8 mouse cellular contexts compared by ENCODE assay signal in the genomic region with DNA sequence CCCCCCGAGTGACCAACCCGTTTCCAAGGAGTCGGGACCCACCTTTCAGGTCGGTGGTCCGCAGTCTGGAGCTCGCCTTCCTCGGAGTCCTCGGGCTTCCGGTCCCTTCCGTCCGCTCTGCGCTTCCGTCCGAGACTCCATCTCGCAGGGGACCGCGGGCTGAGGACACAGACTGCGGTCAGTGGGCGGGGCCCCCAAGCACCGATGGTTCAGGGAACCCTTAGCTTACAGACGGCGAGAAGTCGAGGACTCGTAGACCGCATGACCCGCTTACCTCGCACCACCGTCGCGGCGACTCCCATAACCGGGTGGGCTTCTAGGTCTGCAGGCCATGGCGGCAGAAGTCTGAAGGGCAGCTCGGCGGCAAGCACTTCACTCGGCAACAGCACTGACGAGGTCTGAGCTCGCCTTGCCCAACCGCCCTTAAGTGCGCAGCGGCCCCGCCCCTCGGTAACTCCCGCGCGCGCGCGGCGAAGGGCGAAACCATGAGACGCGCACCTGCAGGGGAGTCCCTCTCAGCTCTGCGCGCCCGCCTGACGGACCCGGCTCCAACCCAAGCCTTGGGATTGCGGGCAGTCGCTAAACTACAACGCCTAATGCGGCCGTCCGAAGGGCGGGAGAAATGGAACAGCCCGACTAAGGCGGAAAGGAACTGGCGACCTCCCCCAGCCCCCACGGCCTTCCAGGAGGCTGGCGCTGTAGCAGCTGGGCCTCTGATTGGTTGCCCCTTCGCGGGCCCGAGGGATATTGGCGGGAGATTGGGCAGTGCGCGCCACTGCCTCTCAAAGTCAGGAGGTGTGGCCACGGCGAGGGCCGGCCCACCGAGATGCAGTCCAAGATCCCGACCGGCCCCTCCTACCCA. TPM values are rescaled to one million over a fixed set of nuclear protein-coding genes. Genes with fewer than 3 reads are reported as not detected.
DNase-seq lines count a peak whose midpoint lies in the region; ATAC-seq and TF ChIP-seq lines count a peak whose summit lies in the region.

A gene (minus strand): TSS at position 654 of the 862 bp plus-strand sequence.

- ATAC-seq in Patski = peak; percentile 91
- peak; percentile 96 for ATAC-seq in hindbrain, embryonic 14.5 days (ENCODE audit: low FRiP score)

- H3K4me1 ChIP-seq in hindbrain, embryonic 14.5 days (replicated peaks; ENCODE audit: control insufficient read depth, insufficient read depth, low read length) = peaks cover 30% of the 10 kb centered on the region

- DNase-seq in Patski (ENCODE audit: low read depth, low spot score) = peak; percentile 90
- peak; percentile 95 to 96 for DNase-seq in cerebellum, postnatal 14 days
- DNase-seq in frontal cortex, postnatal 25 days (ENCODE audit: low spot score in 2 of 2) = peak; percentile 89 to 92
- peak; percentile 93 for DNase-seq in hindbrain, embryonic 14.5 days (ENCODE audit: low spot score)
- DNase-seq in layer of hippocampus, postnatal 36 days = peak; percentile 97
- peak; percentile 98 for DNase-seq in lung, postnatal 36 days
- peak; percentile 99 for DNase-seq in retina, postnatal 1 day
- DNase-seq in urinary bladder, adult 18-20 months (ENCODE audit: low spot score in 2 of 2) = peak; percentile 94

- H3K9me3 ChIP-seq in hindbrain, embryonic 14.5 days (ENCODE audit: control insufficient read depth, low read length) = no peaks in the 10 kb centered on the region

- peak within 1 kb of the TSS; percentile 79 for H3K4me2 ChIP-seq in hindbrain, embryonic 14.5 days (replicated peaks)

- no peak for TF ChIP-seq CTCF in Patski (IDR thresholded peaks at IDR 0.05)

- peak within 1 kb of the TSS; percentile 72 for H3K9ac ChIP-seq in hindbrain, embryonic 14.5 days

- H3K4me3 ChIP-seq in hindbrain, embryonic 14.5 days (replicated peaks; ENCODE audit: low read length) = peak within 1 kb of the TSS; percentile 67

- H3K27ac ChIP-seq in hindbrain, embryonic 14.5 days = peak within 1 kb of the TSS; percentile 98

- no peaks in the 10 kb centered on the region for H3K27me3 ChIP-seq in Patski
- H3K27me3 ChIP-seq in hindbrain, embryonic 14.5 days (ENCODE audit: control insufficient read depth, insufficient read depth, low read length) = no peaks in the 10 kb centered on the region

- in situ Hi-C loops in Patski (cut with MboI; ENCODE audit: low pct_unique_long_range_greater_than_20kb) = no loop called here

- H3K36me3 ChIP-seq in hindbrain, embryonic 14.5 days (replicated peaks; ENCODE audit: control insufficient read depth, insufficient read depth) = peaks cover 46% of the 10 kb centered on the region

- WGBS in hindbrain, embryonic 14.5 days = under 1% methylated on average over 82 of the region's 82 CpGs

- CTCF ChIA-PET in Patski (lab: Charles Lee) = interaction anchor here (1.0 to 4.0 kb wide), 4 partner anchors 11 to 24 kb away, joined by 3 to 17 read pairs (median 6); no protein-coding TSS in a partner anchor

- POLR2A ChIA-PET in Patski (lab: Charles Lee) = interaction anchor here (1.5 to 1.8 kb wide), 3 partner anchors 11 to 22 kb away, joined by 3 to 9 read pairs (median 4); a partner anchor contains a TSS

RNA-seq across cellular contexts. Expression of the gene that starts here (rescaled TPM):
- 77.3 TPM for polyA plus RNA-seq in Patski (2021)
- polyA plus RNA-seq in hindbrain, embryonic 14.5 days (2014; fragmentation: Nextera tagmentation; extraction: Ambion mirVana) = 115 and 125 TPM in 2 replicates
- 10 to 100 TPM; 21.0 to 21.1 TPM for total RNA-seq in layer of hippocampus, postnatal 36 days (2021)

Comparison
In these comparisons a context has a peak if more than half of its experiments do, and no peak if none do; other contexts are left out.
1. Peak in every context shown above with its lines: DNase-seq, ATAC-seq, H3K4me3 ChIP-seq and H3K27ac ChIP-seq.